Mouse (Mus musculus): ENCODE results near the gene Il1r2. TPM values are rescaled to one million over a fixed set of nuclear protein-coding genes. Genes with fewer than 3 reads are reported as not detected.

Il1r2 gene
- polyA plus RNA-seq, 1 experiment, result 0.10 TPM

DNA sequence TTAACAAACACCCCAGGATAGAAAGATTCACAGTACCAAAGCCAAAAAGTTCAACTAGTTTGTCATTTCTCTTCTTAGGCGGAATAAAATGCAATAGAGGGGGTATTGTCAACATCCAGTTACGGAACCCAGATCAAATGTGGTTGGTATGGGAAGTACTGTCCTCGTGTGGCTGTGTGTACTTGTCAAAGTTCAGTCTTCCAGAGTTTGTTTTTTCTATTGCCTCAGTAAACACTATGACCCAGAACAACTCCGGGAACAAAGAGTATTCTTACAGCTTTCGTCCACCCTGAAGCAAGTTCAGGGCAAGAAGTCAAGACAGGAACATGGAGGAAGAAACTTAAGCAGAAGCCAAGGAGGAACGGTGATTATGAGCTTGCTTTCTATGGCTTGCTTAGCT lies 82.2 kb downstream of the Il1r2 start:
- Histone ChIP-seq H3ac (ENCODE audit: control insufficient read depth, insufficient read length) (no peak overlapping the region), H3K36me3 (ENCODE audit: control insufficient read depth, insufficient read depth) (no peaks in the 10 kb centered on the region), H3K79me2 (ENCODE audit: control insufficient read depth, insufficient read depth) (no peaks in the 10 kb centered on the region), H3K4me2 (ENCODE audit: low read depth) (no peak overlapping the region), H3K4me3 (no peak overlapping the region), H3K27me3 (ENCODE audit: control insufficient read depth, insufficient read depth, insufficient read length) (no peaks in the 10 kb centered on the region)
- no peak for TF ChIP-seq TCF3 (IDR thresholded peaks at IDR 0.05; ENCODE audit: insufficient read length, low read depth)
- no peak for TF ChIP-seq CEBPB (IDR thresholded peaks at IDR 0.05; ENCODE audit: insufficient read depth, poor library complexity, severe bottlenecking)
- no peak for TF ChIP-seq MYOG (IDR thresholded peaks at IDR 0.05; ENCODE audit: control insufficient read depth in 1 of 3, insufficient read depth in 1 of 3, insufficient read length in 2 of 3, low read depth in 2 of 3)
- TF ChIP-seq USF1 (IDR thresholded peaks at IDR 0.05; ENCODE audit: low read depth), result no peak
- no peak for TF ChIP-seq E2F4 (IDR thresholded peaks at IDR 0.05; ENCODE audit: insufficient read depth)
- TF ChIP-seq POLR2A (IDR thresholded peaks at IDR 0.05; ENCODE audit: insufficient read length, low read depth), result no peak
- TF ChIP-seq MAX (IDR thresholded peaks at IDR 0.05; ENCODE audit: low read depth), result no peak
- no peak for TF ChIP-seq TCF12 (IDR thresholded peaks at IDR 0.05; ENCODE audit: insufficient read depth, poor library complexity, severe bottlenecking)
- no peak for TF ChIP-seq REST (IDR thresholded peaks at IDR 0.05; ENCODE audit: insufficient read depth, insufficient read length)
- TF ChIP-seq MYOD1 (IDR thresholded peaks at IDR 0.05; ENCODE audit: control insufficient read depth in 1 of 3, insufficient read length in 2 of 3, low read depth in 2 of 3), result no peak
- TF ChIP-seq POLR2AphosphoS2 (IDR thresholded peaks at IDR 0.05; ENCODE audit: insufficient read length, low read depth), result no peak
- no peak for TF ChIP-seq SRF (IDR thresholded peaks at IDR 0.05; ENCODE audit: control insufficient read depth, insufficient read length, low read depth)

DNA sequence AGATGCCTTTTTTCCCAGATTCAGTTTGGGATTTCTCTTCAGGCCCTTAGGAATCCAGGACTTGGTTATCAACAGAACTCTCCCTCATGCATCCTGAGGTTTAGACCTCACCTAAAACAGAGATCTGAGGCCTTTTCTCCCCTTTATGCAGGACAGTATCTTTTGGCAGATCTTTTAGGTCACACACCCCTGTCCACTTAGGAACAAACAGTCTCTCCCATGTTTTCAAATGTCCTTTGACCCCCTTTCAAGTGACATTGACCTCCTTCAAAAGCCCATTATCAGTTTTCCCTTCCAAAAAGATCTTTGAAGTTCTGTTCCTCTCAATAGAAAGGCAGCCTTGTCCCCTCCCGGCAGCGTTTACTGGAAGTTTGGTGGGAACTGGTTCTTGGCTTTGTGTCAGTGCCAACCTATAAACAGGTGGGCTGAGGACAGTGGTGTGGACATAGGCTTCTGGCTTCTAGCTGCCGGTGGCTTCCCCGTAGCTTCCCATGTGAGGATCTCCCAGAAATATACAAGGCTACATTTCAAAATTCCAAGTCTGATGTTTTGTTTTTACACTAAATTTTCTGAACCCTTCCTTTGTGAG lies 89.5 kb downstream of the Il1r2 start:
- no peak overlapping the region for H3K4me3 ChIP-seq
- H3K4me2 ChIP-seq (ENCODE audit: low read depth), result no peak overlapping the region
- H3K27me3 ChIP-seq (ENCODE audit: control insufficient read depth, insufficient read depth, insufficient read length), result no peaks in the 10 kb centered on the region
- TF ChIP-seq USF1 (IDR thresholded peaks at IDR 0.05; ENCODE audit: low read depth) (no peak), POLR2A (IDR thresholded peaks at IDR 0.05; ENCODE audit: insufficient read length, low read depth) (no peak), POLR2AphosphoS2 (IDR thresholded peaks at IDR 0.05; ENCODE audit: insufficient read length, low read depth) (no peak), MAX (IDR thresholded peaks at IDR 0.05; ENCODE audit: low read depth) (no peak), MYOD1 (IDR thresholded peaks at IDR 0.05; ENCODE audit: control insufficient read depth in 1 of 3, insufficient read length in 2 of 3, low read depth in 2 of 3) (no peak), TCF3 (IDR thresholded peaks at IDR 0.05; ENCODE audit: insufficient read length, low read depth) (no peak), MYOG (IDR thresholded peaks at IDR 0.05; ENCODE audit: control insufficient read depth in 1 of 3, insufficient read depth in 1 of 3, insufficient read length in 2 of 3, low read depth in 2 of 3) (no peak), CEBPB (IDR thresholded peaks at IDR 0.05; ENCODE audit: insufficient read depth, poor library complexity, severe bottlenecking) (no peak), TCF12 (IDR thresholded peaks at IDR 0.05; ENCODE audit: insufficient read depth, poor library complexity, severe bottlenecking) (no peak), E2F4 (IDR thresholded peaks at IDR 0.05; ENCODE audit: insufficient read depth) (no peak), SRF (IDR thresholded peaks at IDR 0.05; ENCODE audit: control insufficient read depth, insufficient read length, low read depth) (no peak), REST (IDR thresholded peaks at IDR 0.05; ENCODE audit: insufficient read depth, insufficient read length) (no peak)
- H3K36me3 ChIP-seq (ENCODE audit: control insufficient read depth, insufficient read depth), result no peaks in the 10 kb centered on the region
- no peak overlapping the region for H3ac ChIP-seq (ENCODE audit: control insufficient read depth, insufficient read length)
- no peaks in the 10 kb centered on the region for H3K79me2 ChIP-seq (ENCODE audit: control insufficient read depth, insufficient read depth)

DNA sequence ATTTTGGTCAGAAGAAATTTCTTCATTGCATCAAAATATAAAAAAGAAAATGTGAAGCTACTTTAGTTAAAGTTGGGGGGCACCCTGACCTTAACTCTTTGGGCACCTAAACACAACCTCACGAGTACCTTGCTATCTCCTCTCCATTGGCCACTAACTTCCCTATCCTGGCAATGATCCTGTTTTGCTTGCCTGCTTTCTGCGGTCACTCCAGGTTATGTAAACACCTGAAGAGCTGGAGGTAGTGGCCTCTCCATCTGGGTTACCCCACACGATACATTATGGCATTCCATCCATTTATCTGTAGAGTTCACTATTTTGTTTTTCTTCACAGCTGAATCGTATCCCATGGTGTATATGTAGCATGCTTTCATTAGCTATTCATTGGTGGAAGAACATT lies 90.5 kb downstream of the Il1r2 start:
- no peaks in the 10 kb centered on the region for H3K36me3 ChIP-seq (ENCODE audit: control insufficient read depth, insufficient read depth)
- no peak overlapping the region for H3K4me2 ChIP-seq (ENCODE audit: low read depth)
- H3K79me2 ChIP-seq (ENCODE audit: control insufficient read depth, insufficient read depth), result no peaks in the 10 kb centered on the region
- no peak for TF ChIP-seq POLR2AphosphoS2 (IDR thresholded peaks at IDR 0.05; ENCODE audit: insufficient read length, low read depth)
- TF ChIP-seq POLR2A (IDR thresholded peaks at IDR 0.05; ENCODE audit: insufficient read length, low read depth), result no peak
- H3ac ChIP-seq (ENCODE audit: control insufficient read depth, insufficient read length), result no peak overlapping the region
- H3K4me3 ChIP-seq, result no peak overlapping the region
- no peaks in the 10 kb centered on the region for H3K27me3 ChIP-seq (ENCODE audit: control insufficient read depth, insufficient read depth, insufficient read length)

DNA sequence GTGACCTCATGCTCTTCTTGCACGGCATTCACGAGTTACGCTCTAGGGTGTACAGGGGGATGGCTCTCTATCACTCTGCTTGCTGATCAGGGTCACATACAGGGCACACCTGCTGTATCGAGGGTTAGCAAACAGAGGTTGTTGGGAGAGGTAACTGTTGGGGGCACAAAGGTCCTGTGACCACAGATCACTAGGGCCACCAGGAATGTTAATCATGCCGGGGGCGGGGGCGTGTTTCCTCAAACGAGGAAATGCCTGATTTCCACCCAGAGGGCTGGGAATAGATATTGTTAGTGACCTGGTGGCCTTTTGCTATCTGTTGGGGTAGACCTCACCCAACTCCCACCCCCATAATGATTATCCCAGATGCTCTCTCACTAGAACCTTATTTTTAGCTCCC lies 93.7 kb downstream of the Il1r2 start:
- Histone ChIP-seq H3K79me2 (ENCODE audit: control insufficient read depth, insufficient read depth) (no peaks in the 10 kb centered on the region), H3K36me3 (ENCODE audit: control insufficient read depth, insufficient read depth) (no peaks in the 10 kb centered on the region), H3K27me3 (ENCODE audit: control insufficient read depth, insufficient read depth, insufficient read length) (no peaks in the 10 kb centered on the region), H3K4me3 (no peak overlapping the region), H3K4me2 (ENCODE audit: low read depth) (no peak overlapping the region), H3ac (ENCODE audit: control insufficient read depth, insufficient read length) (no peak overlapping the region)
- TF ChIP-seq USF1 (IDR thresholded peaks at IDR 0.05; ENCODE audit: low read depth) (no peak), MYOD1 (IDR thresholded peaks at IDR 0.05; ENCODE audit: control insufficient read depth in 1 of 3, insufficient read length in 2 of 3, low read depth in 2 of 3) (peak in 1 of 3 experiments; percentile 43), POLR2A (IDR thresholded peaks at IDR 0.05; ENCODE audit: insufficient read length, low read depth) (no peak), TCF3 (IDR thresholded peaks at IDR 0.05; ENCODE audit: insufficient read length, low read depth) (no peak), MAX (IDR thresholded peaks at IDR 0.05; ENCODE audit: low read depth) (no peak), TCF12 (IDR thresholded peaks at IDR 0.05; ENCODE audit: insufficient read depth, poor library complexity, severe bottlenecking) (no peak), MYOG (IDR thresholded peaks at IDR 0.05; ENCODE audit: control insufficient read depth in 1 of 3, insufficient read depth in 1 of 3, insufficient read length in 2 of 3, low read depth in 2 of 3) (peak in 1 of 3 experiments; percentile 24), REST (IDR thresholded peaks at IDR 0.05; ENCODE audit: insufficient read depth, insufficient read length) (no peak), E2F4 (IDR thresholded peaks at IDR 0.05; ENCODE audit: insufficient read depth) (no peak), CEBPB (IDR thresholded peaks at IDR 0.05; ENCODE audit: insufficient read depth, poor library complexity, severe bottlenecking) (no peak), SRF (IDR thresholded peaks at IDR 0.05; ENCODE audit: control insufficient read depth, insufficient read length, low read depth) (no peak)

DNA sequence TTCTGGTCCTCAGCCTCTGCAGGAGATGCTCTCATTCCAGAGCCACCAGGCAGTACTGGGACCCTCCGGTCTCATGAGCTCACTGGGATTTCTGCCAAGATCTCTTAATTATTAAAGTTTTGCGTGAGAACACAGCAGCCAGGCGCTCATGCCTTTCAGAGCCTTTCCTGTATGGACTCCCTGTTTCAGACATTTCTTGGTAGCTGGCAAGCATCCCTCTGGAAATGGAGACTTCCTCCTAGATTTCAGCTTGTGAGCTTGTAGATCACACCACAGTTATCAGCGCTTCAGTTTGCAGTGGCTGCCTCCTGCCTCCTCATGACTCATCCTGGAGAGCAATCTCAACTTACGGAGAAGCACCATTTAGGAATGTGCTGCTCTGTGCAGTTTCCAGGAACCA lies 98.0 kb downstream of the Il1r2 start:
- Histone ChIP-seq H3ac (ENCODE audit: control insufficient read depth, insufficient read length) (no peak overlapping the region), H3K27me3 (ENCODE audit: control insufficient read depth, insufficient read depth, insufficient read length) (no peaks in the 10 kb centered on the region), H3K4me2 (ENCODE audit: low read depth) (peak overlapping the region; percentile 75), H3K4me3 (no peak overlapping the region), H3K79me2 (ENCODE audit: control insufficient read depth, insufficient read depth) (no peaks in the 10 kb centered on the region), H3K36me3 (ENCODE audit: control insufficient read depth, insufficient read depth) (no peaks in the 10 kb centered on the region)
- TF ChIP-seq USF1 (IDR thresholded peaks at IDR 0.05; ENCODE audit: low read depth), result no peak
- TF ChIP-seq MYOG (IDR thresholded peaks at IDR 0.05; ENCODE audit: control insufficient read depth in 1 of 3, insufficient read depth in 1 of 3, insufficient read length in 2 of 3, low read depth in 2 of 3), result no peak
- TF ChIP-seq POLR2AphosphoS2 (IDR thresholded peaks at IDR 0.05; ENCODE audit: insufficient read length, low read depth), result no peak
- no peak for TF ChIP-seq MAX (IDR thresholded peaks at IDR 0.05; ENCODE audit: low read depth)
- no peak for TF ChIP-seq MYOD1 (IDR thresholded peaks at IDR 0.05; ENCODE audit: control insufficient read depth in 1 of 3, insufficient read length in 2 of 3, low read depth in 2 of 3)
- no peak for TF ChIP-seq REST (IDR thresholded peaks at IDR 0.05; ENCODE audit: insufficient read depth, insufficient read length)
- no peak for TF ChIP-seq CEBPB (IDR thresholded peaks at IDR 0.05; ENCODE audit: insufficient read depth, poor library complexity, severe bottlenecking)
